Mouse (Mus musculus) G1E-ER4 (cell line): ENCODE data around the gene Pik3cd. TPM values are rescaled to one million over a fixed set of nuclear protein-coding genes. Genes with fewer than 3 reads are reported as not detected.

Source experiments
- GATA1 ChIP-seq: IDR thresholded peaks from one replicate; pipeline ENCODE4 v1.8.0; 2012; ENCODE audit warnings: low read length, inconsistent platforms
- polyA plus RNA-seq: library from polyadenylated mRNA; stranded (reverse); fragments of >175 nt; gene quantifications from 2 replicates; pipeline ENCODE4 v1.2.3, GENCODE M21; 2012

Pik3cd gene
- polyA plus RNA-seq, 1 experiment: 22.4 TPM

- no peak for TF ChIP-seq GATA1
Measured at GRCm38 (mm10) chr4:149648031-149648805, 54.2 kb downstream of the Pik3cd start.

- TF ChIP-seq GATA1: no peak
Measured at GRCm38 (mm10) chr4:149645761-149646160, 56.6 kb downstream of the Pik3cd start.

GRCm38 (mm10) chr4:149641956-149642355 is 60.4 kb downstream of the Pik3cd start:
- TF ChIP-seq GATA1: no peak

GRCm38 (mm10) chr4:149641400-149641799 is 61.0 kb downstream of the Pik3cd start:
- TF ChIP-seq GATA1: no peak

- no peak for TF ChIP-seq GATA1
Measured at GRCm38 (mm10) chr4:149640831-149641230, 61.5 kb downstream of the Pik3cd start.

GRCm38 (mm10) chr4:149637942-149638341 is 64.4 kb downstream of the Pik3cd start:
- TF ChIP-seq GATA1: no peak

GRCm38 (mm10) chr4:149635915-149636415 is 66.4 kb downstream of the Pik3cd start:
- TF ChIP-seq GATA1: no peak

GRCm38 (mm10) chr4:149634966-149635365 is 67.4 kb downstream of the Pik3cd start:
- no peak for TF ChIP-seq GATA1

- TF ChIP-seq GATA1: no peak
Measured at GRCm38 (mm10) chr4:149634157-149634556, 68.2 kb downstream of the Pik3cd start.

- TF ChIP-seq GATA1: no peak
Measured at GRCm38 (mm10) chr4:149632670-149633307, 69.6 kb downstream of the Pik3cd start.

GRCm38 (mm10) chr4:149628810-149629209 is 73.6 kb downstream of the Pik3cd start:
- TF ChIP-seq GATA1: no peak

GRCm38 (mm10) chr4:149628372-149628771 is 74.0 kb downstream of the Pik3cd start:
- TF ChIP-seq GATA1: no peak

GRCm38 (mm10) chr4:149626809-149627208 is 75.6 kb downstream of the Pik3cd start:
- no peak for TF ChIP-seq GATA1

GRCm38 (mm10) chr4:149623711-149624110 is 78.7 kb downstream of the Pik3cd start:
- TF ChIP-seq GATA1: no peak

- no peak for TF ChIP-seq GATA1
Measured at GRCm38 (mm10) chr4:149621286-149621685, 81.1 kb downstream of the Pik3cd start.

GRCm38 (mm10) chr4:149619988-149620387 is 82.4 kb downstream of the Pik3cd start:
- TF ChIP-seq GATA1: no peak

- no peak for TF ChIP-seq GATA1
Measured at GRCm38 (mm10) chr4:149614869-149615268, 87.5 kb downstream of the Pik3cd start.
